Mouse (Mus musculus) v-Abl transformed pro-B cells (cell line): Measurements from ENCODE around the gene Sema4d.

ENCODE experiments used
- in situ Hi-C, 2 experiments: fragments of 400-800 bp; cut with MboI; formaldehyde crosslinking; loops; one replicate each; pipeline ENCODE4 v1.15.1; 2025; ENCODE audit not compliant: unreplicated experiment in 2 of 2

Sema4d gene

GRCm38 (mm10) chr13:51758428-51758827 lies 35.1 kb downstream of the Sema4d start:
- in situ Hi-C loops = no loop called here

DNA sequence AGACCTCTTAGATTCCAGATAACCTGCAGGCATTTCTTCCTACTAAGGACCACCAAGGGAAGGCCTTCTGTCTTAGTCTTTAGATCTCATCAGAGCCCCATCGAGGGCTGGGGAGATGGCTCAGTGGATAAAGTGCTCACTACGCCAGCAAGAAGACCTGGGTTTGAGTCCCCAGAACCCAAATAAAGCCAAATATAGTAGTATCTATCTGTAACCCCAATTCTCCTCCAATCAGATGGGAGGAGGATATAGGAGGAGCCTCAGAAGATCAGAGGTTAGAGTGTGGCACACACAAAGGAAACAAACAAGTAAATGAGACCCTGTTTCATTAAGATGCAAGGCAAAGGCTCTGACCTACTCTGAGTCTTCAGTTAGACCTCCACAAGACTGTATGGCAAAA lies 36.4 kb downstream of the Sema4d start:
- in situ Hi-C loops = no loop called here

- in situ Hi-C loops = no loop called here
Observed at GRCm38 (mm10) chr13:51756563-51756962, 37.0 kb downstream of the Sema4d start.

GRCm38 (mm10) chr13:51756019-51756418 lies 37.5 kb downstream of the Sema4d start:
- in situ Hi-C loops = no loop called here

DNA sequence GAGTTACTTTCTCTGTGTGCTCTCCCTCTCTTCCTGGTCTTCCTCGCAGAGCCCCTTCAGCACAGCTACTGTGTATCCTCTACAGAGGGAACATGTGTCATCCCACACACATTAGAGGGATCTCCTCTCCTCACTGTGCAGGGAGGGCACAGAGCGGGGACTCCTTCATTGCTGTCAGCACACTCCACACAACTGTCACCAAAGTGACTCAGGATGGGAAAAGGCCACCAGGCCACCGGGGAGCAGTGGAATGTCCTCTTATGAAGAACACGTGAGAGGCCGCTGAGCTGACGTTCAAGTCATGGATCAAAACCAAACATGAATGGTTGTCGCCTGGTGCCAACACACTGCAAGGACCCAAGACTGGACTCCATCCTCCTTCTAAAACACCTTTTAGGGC lies 38.0 kb downstream of the Sema4d start:
- in situ Hi-C loops = no loop called here

DNA sequence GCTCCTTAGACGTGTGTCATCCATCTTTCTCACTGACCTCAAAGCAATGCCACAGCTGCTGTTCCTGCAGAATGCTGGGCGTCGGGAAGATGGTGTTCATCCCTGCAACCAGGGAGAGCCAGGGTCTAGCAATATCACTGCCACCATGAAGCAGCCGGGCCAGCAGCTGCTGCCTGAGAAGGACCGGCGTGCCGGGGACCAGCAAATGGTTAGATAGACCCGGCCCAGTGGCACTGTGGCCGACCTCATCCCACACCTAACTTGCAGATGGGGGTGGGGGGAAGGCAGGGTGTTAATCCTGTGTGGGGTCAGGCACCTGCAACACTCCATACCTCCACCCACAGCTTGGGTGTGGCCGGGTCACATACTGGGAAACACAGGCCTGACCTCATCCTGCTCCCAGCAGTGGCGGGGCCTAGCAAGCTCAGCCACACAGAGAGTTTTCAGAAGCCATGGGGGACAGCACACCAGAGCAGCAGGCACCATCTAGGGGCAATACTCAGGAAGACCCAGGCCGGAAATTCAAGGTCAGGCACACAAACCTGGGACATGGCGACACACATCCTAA lies 38.9 kb downstream of the Sema4d start:
- in situ Hi-C loops = no loop called here

DNA sequence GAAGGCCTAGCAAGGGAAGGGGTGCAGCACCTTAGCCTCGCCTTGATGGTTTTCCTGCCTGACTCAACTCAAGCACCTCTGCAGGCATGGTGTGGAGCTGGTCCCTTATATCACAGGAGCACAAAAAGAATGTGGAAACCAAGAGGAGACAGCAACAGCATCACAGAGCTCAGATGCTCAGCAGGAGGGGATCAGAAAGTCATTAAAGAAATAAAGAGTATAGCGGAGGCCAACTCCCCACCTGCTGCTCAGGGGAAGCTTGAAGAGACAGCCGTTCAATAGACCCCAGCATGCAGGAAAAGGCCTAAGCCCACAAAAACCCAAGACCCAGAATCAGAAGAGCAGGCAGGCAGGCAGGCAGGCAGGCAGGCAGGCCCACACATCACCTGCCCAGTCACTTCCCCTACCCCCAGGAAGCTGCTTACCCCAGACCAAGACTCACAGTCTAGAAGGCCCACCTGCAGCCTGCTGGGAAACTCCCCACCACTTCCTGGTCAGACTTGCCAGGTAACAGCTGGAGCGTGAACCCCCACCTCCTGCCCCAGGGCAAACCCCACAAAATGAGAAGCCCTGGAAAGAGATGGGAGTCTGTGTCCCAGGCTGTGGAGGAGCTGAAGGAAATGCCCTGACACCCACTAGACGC lies 39.6 kb downstream of the Sema4d start:
- in situ Hi-C loops = no loop called here

DNA sequence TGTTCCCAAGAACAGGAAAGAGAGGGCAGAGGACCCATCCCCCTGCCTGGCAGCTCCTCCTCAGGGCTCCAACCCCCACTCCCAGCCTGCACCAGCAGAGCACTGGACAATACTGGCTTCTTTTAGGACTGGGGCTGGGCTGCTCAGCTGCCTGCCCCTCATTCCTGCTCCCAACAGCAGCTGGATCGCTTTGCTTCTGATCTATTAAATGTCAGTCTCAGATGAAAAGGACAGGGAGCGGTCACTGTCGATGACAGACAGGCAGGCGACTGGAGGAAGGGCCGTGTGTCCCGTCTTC lies 40.4 kb downstream of the Sema4d start:
- in situ Hi-C loops = no loop called here

GRCm38 (mm10) chr13:51752346-51753167 lies 41.0 kb downstream of the Sema4d start:
- in situ Hi-C loops = no loop called here

DNA sequence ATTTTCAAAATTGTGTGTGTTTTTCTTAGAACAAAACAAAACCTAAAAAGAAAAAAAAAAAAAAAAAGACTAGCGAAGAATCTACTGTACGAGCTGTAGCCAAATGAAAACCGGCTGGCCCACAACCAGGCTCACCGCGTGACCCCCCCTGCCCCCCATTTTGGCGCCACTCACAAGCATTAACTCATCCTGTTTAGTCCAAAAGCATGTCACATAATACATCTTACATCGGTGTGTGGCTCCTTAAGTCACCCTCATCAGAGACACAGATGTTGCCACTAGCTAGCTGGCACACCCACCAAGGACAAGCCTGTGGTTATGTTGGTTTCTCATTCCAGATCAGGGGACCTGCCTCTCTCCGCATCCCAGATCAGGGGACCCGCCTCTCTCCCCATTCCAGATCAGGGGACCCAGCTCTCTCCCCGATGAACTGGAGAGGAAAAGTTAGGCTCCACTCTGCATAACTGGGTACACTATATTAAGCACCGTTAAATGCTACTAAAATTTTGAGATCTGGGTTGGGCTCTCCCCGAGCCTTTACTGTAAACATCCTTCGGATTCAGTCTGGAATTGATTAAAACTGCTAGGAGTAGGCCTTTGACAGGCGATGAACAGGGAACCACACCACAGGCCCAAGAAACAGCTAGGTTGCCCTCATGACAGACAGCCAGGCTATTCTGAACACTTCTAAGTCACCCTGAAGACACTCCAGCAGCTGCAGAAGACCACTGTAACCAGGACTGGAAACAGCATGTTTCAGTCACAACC lies 43.8 kb downstream of the Sema4d start:
- in situ Hi-C loops = loop anchor here (10.0 to 25.0 kb wide), 2 partner anchors 45 to 838 kb away; partner anchors contain the start of genes Sema4d (in 1 of the 2) and Syk (in 1 of the 2)

DNA sequence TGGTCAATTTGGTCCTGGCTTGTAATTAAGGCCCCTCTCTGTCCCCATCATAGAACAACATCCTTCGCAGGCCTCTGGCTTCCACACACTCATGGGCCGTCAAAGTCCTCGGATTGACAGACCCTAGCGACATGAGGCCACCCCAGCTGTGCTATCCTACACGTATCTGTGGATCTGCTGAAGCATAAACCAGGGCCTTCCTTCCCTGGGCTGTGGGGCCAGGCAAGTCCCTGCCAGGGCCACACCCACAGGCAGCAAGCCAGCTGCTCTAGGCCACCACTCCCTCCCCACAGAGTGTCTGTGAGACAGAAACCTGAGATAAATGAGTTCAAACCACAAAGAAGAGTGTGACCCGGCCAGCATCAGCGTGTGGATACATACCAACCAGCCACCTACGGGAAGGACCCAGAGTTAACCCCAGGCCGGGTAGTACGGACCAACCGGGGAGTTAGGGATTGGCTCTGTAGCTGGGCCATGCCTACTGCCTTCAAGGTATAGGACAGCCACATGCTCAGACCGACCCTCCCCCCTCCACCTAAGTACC lies 45.5 kb downstream of the Sema4d start:
- in situ Hi-C loops = loop anchor here (10.0 to 25.0 kb wide), 2 partner anchors 47 to 839 kb away; partner anchors contain the start of genes Sema4d (in 1 of the 2) and Syk (in 1 of the 2)

- in situ Hi-C loops = loop anchor here (10.0 to 25.0 kb wide), 2 partner anchors 48 to 840 kb away; partner anchors contain the start of genes Sema4d (in 1 of the 2) and Syk (in 1 of the 2)
Observed at GRCm38 (mm10) chr13:51747069-51747468, 46.5 kb downstream of the Sema4d start.

GRCm38 (mm10) chr13:51745862-51746261 lies 47.7 kb downstream of the Sema4d start:
- in situ Hi-C loops = loop anchor here (10.0 to 25.0 kb wide), 2 partner anchors 49 to 841 kb away; partner anchors contain the start of genes Sema4d (in 1 of the 2) and Syk (in 1 of the 2)

DNA sequence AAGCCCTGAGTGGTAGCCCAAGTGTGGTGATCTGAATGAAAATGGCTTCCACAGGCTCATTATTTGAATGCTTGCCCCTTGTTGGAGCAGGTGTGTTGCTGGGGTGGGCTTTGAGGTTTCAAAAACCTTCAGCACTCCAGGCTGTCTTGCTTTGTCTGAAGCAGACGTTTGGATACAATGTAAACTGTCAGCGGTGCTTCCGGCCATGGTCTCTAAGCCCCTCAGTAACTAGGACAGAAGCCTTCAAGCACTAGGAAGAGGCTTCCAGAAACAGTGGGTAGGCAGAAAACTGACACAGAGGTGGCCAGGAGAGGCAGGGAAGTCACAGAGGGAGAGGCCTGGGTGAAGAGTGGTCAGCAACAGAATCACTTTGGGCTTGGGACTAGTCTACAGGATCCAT lies 49.7 kb downstream of the Sema4d start:
- in situ Hi-C loops = loop anchor here (5.0 to 25.0 kb wide), 3 partner anchors 48 to 843 kb away; partner anchors contain the start of genes Sema4d (in 2 of the 2) and Syk (in 1 of the 2)

GRCm38 (mm10) chr13:51742551-51743052 lies 50.9 kb downstream of the Sema4d start:
- in situ Hi-C loops = loop anchor here (5.0 to 25.0 kb wide), 3 partner anchors 50 to 845 kb away; partner anchors contain the start of genes Sema4d (in 2 of the 2) and Syk (in 1 of the 2)

DNA sequence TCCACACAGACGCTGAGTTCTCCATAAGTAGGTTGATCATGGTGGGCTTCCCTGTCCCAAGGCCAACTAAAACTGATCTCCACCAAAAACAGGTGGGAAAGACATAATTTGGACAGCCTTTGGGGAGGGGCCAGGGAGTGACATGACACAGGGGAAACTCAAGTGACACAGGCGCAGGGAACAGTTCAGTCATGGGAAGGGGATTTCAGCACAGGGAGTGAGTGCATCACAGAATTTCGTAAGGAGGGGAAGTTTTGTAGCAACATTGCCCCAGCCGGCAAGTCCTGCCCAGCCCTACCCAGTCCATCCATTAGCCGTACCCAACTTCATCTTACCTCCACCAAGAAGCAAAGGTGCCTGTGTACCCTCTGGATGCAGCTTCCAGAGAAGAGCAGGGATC lies 52.8 kb downstream of the Sema4d start:
- in situ Hi-C loops = loop anchor here (5.0 to 25.0 kb wide), 3 partner anchors 52 to 847 kb away; partner anchors contain the start of genes Sema4d (in 2 of the 2) and Syk (in 1 of the 2)

DNA sequence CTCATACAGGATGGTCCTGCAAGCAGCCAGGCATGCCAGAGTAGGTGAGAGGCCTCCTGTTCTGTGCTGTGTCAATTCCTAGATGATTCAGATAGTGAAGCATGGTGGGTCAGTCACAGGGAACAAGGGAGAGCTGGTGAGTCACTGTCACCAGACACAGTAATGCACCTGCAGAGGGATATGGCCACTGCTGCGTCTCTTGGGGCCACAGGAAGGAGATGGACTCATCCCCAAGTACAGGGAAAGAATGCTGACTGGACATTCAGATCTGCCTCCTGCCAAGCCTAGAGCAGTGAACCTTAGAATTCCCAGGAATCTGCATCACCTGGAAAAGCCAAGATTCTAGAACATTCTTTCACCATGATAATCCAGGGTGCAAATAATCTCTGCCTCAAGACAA lies 53.8 kb downstream of the Sema4d start:
- in situ Hi-C loops = loop anchor here (5.0 to 25.0 kb wide), 3 partner anchors 53 to 848 kb away; partner anchors contain the start of genes Sema4d (in 2 of the 2) and Syk (in 1 of the 2)

GRCm38 (mm10) chr13:51738531-51739117 lies 54.9 kb downstream of the Sema4d start:
- in situ Hi-C loops = loop anchor here in 1 of 2 experiments (25.0 kb wide), 1 partner anchor 849 kb away; the partner anchor contains the start of gene Syk

DNA sequence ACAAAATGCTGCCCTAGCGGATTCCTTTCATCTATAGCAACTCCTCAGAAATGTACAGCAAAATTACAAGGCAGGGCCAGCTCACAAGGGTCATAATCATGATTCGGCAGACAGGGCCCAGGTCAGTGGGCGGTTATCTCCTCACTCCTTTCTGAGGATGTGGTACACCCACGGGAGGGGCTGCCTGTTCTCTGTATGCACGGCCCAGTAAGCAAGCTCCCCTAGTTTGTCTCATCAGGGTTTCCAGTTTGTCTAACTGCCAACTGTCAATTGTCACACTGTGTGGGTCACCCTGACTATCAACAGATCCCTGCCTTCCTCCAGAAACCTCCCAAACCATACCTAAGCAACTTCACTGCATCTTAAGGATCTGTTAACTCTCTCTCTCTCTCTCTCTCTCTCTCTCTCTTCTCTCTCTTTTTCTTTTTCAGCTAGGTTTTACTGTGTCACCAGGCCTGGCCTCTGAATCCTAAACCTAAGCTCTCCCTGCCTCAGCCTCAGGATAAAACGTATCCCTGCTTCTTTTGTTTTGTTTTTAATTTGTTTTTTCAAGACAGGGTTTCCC lies 55.5 kb downstream of the Sema4d start:
- in situ Hi-C loops = loop anchor here in 1 of 2 experiments (25.0 kb wide), 1 partner anchor 849 kb away; the partner anchor contains the start of gene Syk
